Mouse (Mus musculus) adrenal gland, adult 2 months (tissue): ENCODE data around the gene Vrk3. TPM values are rescaled to one million over a fixed set of nuclear protein-coding genes. Genes with fewer than 3 reads are reported as not detected.
"Not testable (repeated sequence)": the region's sequence is repeated elsewhere in the genome, so short reads cannot be mapped to it uniquely, and the experiment has no call there.

Source experiments
- DNase-seq: peaks from one replicate; pipeline ENCODE4 v3.0.0; 2021
- long read RNA-seq: library from polyadenylated mRNA; stranded (forward); transcript quantifications from one replicate; pipeline ENCODE4 v2.0.0, GENCODE M21; 2021
- polyA plus RNA-seq: library from polyadenylated mRNA; depleted of rRNA; stranded (reverse); fragments of >200 nt; gene quantifications from 2 replicates; pipeline ENCODE4 v1.2.3, GENCODE M21; 2012; rRNA removed
- total RNA-seq, 2 experiments: library from RNA; stranded (reverse); gene quantifications; 2 replicates each; pipeline ENCODE4 v1.2.3; 2021

The Vrk3 gene
- total RNA-seq (10 to 100 TPM; 49.2 to 61.1 TPM), polyA plus RNA-seq (44.1 and 48.4 TPM in 2 replicates)
- long read RNA-seq, transcript Vrk3-201 (15 exons, 1,969 nt): major isoform, 30 of 40 reads
- long read RNA-seq, partial matches to known transcripts: 5 of 40 reads
- long read RNA-seq, other reads (novel, unspliced or antisense): 5 of 40 reads

DNA sequence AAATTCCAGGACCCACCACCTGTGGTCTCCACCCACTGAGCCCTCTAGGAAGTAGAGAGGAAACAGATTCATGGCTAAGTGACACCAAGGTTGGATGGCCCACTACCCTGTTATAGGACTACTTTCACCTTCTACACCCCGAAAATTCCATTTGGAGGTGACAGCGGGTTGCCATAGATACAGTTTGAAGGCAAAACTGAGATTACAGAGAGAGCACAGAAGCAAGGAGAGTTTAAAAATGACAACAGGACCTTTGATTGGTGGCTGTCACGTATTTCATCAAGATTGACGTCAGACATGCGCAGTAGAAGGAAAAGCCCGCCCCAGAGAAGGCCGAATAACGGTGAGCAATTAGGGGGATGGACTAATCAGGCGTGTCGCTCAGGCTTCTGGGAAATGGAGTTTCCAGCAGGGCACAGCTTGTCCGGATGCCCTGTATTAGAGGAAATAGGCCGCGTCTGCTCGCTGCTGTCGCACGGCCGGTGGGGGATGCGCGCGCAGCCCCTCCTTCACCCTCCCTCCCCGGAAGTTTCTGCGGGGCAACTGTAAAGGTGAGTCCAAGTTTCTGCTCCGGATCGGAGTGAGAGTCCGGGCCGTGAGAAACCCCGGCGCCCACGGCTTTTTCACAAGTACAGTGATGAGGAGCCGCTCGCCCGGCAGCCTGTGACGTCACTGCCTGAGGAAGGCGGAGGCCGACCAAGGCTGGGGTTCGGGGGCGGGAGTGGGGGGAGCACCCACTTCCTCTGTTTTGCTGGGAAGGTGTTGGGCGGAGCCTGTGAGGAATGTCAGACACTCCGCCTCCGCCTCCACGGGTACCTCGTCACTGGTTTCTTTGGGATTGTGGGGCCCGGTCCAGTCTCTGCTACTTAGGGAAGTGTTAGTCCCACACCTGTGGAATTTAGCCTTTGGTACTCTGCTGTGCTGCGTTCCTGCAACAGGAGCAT is at the start of gene Vrk3:
Gene Vrk3 (plus strand): TSS at position 313 of the 944 bp plus-strand sequence.
- DNase-seq: peak; percentile 96

DNA sequence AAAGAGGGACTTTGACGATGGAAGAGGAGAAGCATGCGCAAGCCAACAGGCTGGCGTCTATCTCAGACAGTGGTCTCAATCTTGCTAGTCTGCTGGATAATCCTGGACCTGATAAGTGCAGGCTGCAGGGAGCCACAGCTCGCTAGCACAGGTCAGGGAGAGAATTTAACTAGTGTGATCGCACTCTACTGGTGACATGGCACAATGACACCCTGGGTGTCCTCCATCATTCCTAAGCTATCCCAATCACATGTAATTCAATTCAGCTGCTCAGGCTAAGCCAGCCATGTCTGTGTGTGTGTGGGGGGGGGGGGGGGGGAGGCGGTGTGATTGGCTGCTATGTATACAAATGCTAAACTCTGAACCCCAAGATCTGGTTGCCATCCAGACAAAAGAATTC is 46.3 kb upstream of the Vrk3 start:
- peak; percentile 25 for DNase-seq

DNA sequence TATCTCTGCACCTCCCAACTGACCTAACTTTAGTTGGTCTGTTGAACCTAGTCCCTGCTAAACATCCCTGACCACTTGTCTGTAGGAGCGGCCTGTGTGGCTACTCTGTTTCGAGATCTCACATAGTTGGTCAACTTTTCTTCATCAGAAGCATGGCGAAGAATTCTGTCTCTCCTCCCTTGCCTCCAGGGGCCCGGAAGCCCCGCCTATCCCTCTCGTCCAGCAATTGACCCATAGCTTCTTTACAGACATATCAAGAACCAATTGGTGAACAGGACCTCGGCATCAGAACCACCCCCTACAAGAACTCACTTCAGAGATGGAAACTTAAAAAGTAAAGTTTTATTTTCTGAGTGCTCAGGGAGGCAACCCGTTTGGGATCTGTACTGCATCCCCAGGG is 45.2 kb upstream of the Vrk3 start:
- peak; percentile 7 for DNase-seq

DNA sequence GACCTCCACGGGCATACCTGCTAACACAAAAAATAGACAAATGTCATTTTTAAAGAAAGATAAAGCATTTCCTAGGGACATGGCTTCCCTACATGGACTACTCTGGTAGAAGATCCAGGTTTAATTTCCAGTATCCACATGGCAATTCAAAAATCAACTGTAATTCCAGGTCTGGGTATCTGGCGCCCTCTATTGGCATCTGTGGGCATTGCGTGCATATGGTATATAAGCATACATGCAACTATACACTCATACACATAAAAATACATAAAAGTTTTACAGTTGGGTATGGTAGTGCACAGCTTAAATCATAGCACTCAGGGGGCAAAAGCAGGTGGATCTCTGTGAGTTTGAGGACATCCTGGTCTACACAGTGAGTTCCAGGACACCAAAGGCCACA is 43.9 kb upstream of the Vrk3 start:
- peak; percentile 12 for DNase-seq

DNA sequence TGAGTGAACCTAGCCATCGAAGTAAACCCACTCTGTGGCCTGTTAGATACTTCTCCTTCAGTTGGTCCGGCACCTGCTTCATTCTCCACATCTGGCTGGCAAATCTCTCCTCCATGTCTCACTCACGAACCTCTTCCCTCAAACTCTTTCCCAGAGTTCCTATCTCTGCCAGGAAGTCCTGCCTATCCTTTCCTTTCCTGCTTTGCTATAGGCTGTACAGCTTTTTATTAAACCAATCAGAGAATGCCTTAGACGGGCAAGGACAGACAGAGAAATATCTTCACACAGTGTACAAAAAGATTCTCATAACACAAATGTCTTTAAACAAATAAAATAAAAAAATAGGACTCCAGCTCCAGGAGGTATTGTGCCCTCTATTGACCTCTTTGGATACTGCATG is 43.1 kb upstream of the Vrk3 start:
- no peak for DNase-seq

DNA sequence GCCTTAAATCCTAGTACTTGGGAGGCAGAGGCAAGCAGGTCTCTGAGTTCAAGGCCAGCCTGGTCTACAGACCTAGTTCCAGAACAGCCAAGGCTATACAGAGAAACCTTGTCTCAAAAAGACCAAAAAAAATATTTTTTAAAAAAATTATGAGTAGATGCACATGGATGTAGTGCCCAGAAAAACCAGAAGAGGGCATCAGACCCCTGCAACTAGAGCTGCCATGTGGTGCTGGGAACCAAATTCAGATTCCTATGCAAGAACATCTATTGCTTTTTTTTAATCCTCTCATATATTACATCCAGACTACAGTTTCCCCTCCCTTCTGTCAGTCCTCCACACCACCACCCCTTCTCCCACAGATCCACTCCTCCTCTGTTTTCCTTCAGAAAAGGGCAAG is 41.9 kb upstream of the Vrk3 start:
- DNase-seq: no peak

DNA sequence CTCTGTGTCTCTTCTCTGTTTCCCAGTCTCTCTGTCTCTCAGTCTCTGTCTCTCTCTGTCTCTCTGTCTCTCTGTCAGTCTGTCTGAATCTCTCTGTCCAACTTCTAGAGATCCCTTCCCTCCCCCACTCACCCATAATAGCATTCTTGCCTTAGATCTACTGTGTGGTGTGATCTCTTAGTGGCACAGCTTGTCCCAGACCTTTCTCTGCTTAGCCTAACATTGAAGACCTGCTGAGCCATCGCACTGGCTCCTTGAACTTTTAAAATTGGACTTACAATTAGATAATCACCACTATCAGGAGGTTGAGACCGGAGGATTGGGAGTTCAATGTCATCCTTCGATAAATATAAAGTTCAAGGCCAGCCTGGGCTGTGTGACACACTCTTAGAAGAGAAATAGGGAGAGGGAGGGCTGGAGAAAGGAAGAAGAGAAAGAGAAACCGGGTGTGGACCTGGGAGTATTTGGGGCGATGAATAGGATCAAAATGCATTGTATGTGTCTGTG is 41.0 kb upstream of the Vrk3 start:
- peak; percentile 68 for DNase-seq

DNA sequence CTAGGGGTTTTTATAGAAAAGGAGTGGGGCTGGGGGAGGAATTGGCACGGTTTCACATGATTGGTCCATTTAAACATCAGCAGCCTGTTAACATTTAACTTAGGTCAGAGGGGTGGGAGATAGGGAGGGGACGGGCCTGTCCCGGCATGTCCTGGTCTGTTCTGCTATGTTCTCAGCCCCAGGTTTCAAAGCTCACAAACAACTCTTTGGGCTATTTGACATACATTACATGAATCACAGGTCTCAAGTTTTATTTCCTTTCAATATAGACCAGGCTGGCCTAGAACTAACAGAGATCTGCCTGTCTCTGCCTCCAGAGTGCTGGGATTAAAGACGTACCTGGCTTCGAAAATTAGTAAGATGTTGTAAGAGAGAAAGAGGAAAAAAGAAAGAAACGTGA is 40.1 kb upstream of the Vrk3 start:
- DNase-seq: not testable (repeated sequence)

DNA sequence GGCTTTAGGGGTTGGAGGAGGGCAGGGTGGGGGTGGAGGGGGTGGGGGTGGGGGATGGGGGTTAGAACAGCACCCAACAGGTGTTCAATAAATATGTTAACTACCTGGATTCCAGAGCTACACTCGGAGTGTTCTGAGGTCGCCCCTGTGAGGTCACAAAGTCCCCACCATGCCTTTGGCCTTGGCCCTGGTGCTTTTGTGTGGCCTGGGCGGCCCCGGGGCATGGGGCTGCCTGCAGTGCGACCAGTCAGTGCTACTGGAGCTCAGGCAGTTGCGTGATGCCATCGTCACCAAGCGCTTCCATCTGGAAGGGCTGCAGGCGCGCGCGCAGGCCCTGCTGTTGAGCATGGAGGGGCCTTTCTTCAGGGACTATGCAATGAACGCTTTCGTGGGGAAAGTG is 39.6 kb upstream of the Vrk3 start, which contains the start of gene Izumo2:
Gene Izumo2 (plus strand): TSS at position 169 of the 400 bp plus-strand sequence.
- no peak for DNase-seq

DNA sequence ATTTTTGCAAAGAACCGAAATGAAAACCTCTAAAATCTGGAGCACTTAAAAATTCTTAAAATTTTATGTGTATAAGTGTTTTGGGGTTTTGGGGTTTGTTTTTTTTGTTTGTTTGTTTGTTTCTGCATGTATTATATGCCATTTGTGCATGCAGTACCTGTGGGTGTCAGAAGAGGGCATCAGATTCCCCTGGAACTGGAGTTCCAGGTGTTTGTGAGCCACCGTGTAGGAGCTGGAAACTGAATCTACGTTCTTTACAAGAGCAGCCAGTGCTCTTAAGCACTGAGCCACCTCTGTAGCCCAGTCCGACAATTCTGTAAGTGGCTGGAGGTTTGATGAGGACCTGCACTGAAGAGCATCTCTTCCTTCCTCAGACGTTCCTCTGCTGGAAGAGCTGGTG is 38.3 kb upstream of the Vrk3 start:
- no peak for DNase-seq

DNA sequence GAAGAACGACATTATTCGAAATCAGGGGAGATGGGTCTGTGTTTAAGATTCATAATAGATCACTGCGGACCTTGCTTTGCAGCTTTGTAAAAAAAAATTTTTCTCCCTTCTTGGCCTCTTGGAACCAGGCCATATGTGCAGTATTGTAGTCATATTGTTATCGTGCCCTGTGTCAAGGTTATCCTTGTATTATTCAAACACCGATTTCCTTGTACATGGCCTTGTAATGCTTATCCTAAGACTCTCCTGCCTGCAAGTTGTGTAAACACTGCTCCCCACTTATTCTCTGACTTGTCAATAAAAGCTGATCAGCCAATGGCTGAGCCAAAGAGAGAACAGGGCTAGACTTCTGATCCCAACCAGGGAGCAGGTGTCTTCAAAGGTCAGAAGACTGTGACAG is 26.2 kb upstream of the Vrk3 start:
- DNase-seq: peak; percentile 46

DNA sequence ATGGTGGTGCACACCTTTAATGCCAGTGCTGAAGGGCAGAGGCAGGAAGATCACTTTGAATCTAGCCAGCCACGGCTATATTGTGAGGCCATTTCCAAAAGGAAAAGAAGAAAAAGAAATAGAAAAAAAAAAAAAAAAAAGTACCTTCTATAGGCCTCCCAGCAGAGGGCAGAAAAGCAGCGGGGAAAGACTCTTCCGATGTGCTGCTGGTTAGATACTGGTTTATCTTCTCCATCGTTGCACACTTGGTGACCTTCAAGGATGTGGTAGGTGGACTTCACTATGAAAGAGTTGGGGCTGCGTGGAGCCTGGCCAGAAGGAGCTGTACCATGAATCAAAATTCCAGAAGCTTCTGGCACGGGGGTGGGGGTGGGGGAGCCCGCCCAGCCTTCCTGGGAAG is 23.9 kb upstream of the Vrk3 start:
- no peak for DNase-seq

DNA sequence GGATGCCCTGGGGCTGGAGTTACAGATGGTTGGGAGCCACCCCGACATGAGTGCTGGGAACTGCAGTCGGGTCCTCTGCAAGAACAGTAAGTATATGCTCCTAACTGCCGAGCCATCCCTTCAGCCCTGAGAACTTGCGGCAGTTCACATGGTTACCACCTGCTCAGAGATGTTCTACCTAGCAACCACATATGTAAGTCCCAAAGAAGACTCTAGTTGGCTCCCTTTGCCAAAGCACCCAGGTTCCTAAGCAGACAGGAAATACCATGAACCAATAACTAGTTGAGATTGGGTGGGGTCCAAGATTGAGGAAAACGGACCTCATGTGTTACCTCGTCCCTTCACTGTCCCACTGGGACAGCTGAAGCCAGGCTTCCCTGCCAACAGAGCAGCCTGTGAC is 21.9 kb upstream of the Vrk3 start:
- DNase-seq: no peak

DNA sequence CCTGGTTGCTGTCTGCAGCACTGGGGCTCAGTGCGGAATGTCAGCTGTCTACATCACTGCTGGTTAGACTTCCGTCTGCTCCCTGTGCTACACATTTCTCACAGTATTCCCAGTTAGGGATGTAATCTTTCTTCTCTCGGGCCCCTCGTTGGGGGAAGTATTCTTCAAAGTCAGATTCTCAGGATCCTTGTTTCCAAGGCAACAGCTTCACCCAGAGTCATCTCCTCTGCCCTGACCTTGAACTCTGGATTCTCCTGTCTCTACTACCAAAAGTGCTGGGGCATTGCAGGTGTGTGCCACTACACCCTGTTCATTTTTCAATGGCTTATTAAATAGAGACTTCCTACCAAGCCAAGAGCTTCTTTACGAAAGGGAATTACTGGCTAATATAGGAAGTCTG is 21.1 kb upstream of the Vrk3 start:
- DNase-seq: no peak

DNA sequence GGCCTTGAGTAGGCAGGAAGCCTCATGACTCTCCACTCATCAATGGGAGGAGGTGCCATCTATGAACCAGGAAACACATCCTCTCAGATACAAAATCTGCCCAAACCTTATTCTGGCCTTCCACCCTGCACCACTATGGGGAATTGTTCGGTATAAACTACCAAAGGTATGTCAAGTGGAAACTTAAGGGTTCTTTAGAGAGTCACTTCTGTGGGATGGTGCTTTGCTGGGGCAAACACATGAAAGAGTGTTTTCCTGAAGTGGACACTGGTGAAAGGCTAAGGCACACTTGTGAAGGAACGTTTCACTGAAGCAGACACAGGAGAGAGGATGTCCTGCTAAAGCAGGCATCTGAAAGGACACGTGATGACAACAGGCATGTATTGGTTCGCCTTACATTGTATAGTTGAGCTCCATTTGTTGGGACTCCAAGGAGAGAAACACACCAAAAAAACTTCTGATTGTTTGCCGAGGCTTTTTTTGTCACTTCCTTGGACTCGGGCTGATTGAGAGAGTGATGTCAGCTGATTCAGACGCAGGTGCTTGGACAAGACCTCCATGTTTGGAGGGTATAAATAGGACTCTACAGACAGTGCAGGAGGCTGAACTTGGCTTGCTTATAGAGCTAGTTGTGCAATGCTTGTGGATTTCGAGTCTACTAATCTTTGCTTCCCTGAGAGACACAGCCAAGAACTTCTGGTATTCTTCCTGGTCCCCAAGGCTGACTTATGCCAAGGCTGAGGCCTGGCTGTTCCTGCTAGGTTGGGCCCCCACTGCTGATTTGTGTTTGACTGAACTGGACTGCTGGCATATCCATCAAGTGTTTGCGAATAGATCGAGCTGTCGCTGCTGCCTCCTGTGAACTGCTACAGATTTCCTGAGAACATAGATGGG is 19.9 kb upstream of the Vrk3 start:
- no peak for DNase-seq

DNA sequence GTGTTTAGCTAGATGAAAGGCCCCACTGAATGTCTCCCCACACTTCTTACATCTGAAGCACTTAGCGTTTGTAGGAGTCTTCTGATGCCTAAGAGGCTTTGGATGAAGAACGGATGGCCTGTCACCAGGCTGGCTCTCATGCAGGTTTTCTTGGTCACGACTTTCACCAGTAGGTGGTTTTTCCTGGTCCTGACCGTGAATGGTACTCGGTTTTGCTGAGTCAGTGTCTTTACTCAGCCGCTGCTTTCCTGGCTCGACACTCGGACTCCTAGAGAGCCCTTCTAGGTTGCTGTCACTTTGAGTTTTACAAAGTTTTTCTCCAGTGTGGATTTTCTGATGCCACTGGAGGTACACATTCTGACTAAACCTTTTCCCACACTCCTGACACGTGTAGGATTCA is 14.5 kb upstream of the Vrk3 start:
- DNase-seq: no peak

DNA sequence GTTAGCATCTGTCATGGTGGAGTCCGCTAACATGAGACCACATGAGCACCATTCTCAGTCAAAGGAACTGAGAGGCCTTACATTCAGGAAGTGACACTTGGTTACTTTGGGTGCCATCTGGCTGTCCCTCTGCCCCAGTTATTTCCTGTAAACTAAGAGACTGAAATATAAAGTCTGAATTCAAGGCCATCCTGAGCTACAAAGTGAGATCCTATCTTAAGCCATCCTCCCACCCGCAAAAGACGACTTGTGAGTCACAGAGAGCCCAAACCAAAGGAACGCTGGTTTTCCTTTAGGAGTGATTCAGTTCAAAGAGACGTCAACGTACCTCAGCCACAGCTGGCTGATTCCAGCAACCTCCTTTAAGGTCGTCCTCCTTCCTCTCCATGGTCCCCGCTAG is 6.9 kb upstream of the Vrk3 start:
- DNase-seq: no peak

DNA sequence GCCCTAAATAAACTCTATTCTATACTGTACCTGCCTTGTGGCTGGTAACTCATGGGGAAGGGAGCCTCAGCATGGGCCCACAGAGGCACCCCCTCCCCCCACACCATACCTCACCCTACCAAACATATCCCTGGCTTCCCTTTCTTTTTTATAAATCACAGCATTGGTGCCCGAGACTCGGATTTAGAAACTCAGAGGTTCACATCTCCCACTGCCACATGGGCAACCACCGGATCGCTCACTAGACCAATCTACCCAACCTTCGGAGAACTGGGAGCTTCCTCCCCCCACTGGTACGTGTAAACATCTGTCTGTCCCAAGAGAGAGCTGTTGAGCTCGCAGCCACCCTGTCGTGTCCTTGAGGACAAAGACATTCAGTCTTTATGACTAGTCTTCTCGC is 3.9 kb upstream of the Vrk3 start:
- no peak for DNase-seq

DNA sequence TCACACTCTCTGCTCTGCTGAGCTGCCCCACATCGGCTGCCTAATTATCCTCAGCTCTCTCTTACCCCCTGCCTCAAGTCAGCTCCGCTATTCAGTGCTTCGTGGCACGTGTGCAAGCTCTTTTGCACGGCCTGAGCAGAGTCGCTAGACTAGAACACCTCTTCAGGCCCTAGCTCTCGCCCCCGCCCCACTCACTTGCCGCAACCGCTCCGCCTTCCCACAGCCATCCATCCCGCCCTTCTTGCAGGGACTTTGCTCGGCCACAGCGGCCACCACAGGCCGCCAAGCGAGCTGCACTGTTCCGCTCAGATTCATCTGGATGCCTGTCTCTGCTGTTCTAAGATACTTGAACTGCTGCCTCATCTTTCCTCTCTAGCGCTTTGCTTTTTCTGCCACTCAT is 3.1 kb upstream of the Vrk3 start:
- DNase-seq: peak; percentile 86

DNA sequence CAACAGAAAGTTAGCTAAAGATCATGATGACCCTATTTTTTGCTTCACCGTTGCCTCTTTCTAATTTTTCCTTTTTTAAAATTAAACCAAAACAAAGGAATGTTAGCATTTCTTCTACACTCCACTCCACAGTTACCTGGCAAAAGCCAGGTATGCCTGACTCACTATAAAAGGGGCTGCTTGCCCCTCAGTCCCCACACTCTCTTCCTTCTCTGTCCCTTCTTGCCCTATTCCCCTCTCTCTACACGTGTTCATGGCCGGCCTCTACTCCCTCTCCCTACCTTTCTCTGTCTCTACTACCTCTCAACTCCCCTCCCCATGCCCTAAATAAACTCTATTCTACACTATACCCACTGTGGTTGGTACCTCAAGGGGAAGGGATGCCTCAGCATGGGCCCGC is 1.1 kb upstream of the Vrk3 start:
- DNase-seq: no peak

DNA sequence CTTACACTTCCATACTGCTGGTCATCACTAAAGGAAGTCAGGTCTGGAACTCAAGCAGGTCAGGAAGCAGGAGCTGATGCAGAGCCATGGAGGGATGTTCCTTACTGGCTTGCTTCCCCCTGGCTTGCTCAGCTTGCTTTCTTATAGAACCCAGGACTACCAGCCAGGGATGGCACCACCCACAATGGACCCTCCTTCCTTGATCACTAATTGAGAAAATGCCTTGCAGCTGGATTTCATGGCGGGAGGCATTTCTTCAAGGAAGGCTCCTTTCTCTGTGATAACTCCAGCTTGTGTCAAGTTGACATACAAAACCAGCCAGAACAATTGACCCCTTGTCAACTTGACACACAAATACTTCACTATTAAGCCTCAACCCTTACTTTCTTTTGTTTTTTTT is 2.7 kb downstream of the Vrk3 start, which contains the start of gene Zfp473:
Gene Zfp473 (minus strand): TSS at position 101 of the 400 bp plus-strand sequence.
- not testable (repeated sequence) for DNase-seq

DNA sequence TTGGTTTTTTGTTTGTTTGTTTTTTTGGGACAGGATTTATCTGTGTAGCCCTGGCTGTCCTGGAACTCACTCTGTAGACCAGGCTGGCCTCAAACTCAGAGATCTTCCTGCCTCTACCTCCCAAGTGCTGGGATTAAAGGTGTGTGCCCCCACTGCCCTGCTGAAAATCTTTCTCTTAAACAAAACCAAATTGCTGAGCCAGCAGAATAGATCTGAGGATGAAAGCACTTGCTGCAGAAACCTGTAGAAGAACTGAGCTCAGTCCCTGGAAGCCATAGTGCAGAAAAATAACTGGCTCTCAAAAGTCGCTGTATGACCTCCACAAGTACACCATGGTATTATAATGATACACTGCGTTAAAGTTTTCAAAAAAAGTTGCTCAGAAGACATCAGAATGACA is 9.0 kb downstream of the Vrk3 start:
- no peak for DNase-seq
